Mouse (Mus musculus) macrophage (primary cell): Measurements from ENCODE around the gene Mthfr. TPM values are rescaled to one million over a fixed set of nuclear protein-coding genes. Genes with fewer than 3 reads are reported as not detected.
A peak's percentile ranks its signal among the peaks of the same experiment; 100 is the strongest.

Experiments
- H3K27ac ChIP-seq: fragments of 350-480 bp; formaldehyde crosslinking; 2 replicates; pipeline ENCODE4 v1.9.0; 2021
- H3K36me3 ChIP-seq: fragments of 350-480 bp; formaldehyde crosslinking; 2 replicates; pipeline ENCODE4 v1.9.0; 2021; ENCODE audit errors: inconsistent target
- H3K4me3 ChIP-seq: fragments of 350-480 bp; formaldehyde crosslinking; 2 replicates; pipeline ENCODE4 v1.9.0; 2021; ENCODE audit errors: inconsistent target
- H3K79me2 ChIP-seq: fragments of 350-480 bp; formaldehyde crosslinking; 2 replicates; pipeline ENCODE4 v1.9.0; 2021; ENCODE audit errors: inconsistent target
- WGBS: methylation state at CpG from one replicate; pipeline ENCODE4 v1.1.7; 2026; ENCODE audit warnings: inconsistent platforms; ENCODE audit not compliant: missing documents; 5-methylcytosine and 5-hydroxymethylcytosine counted together
- polyA plus RNA-seq: library from polyadenylated mRNA; stranded (reverse); fragments of 250-400 nt; gene quantifications from 3 replicates; pipeline ENCODE4 v1.2.4, GENCODE M21; 2018; ENCODE audit warnings: inconsistent platforms

The Mthfr gene
- polyA plus RNA-seq, 1 experiment from 2014 or later = 23.2 TPM

- 34% methylated on average over 21 of the region's 21 CpGs for WGBS
- H3K79me2 ChIP-seq = peaks cover 16% of the 10 kb centered on the region; the same call in 1 of the 2 replicates
- no peak overlapping the region for H3K27ac ChIP-seq
- no peak overlapping the region for H3K4me3 ChIP-seq
- peaks cover 30% of the 10 kb centered on the region for H3K36me3 ChIP-seq
These were observed 44.5 kb downstream of the Mthfr start for GRCm38 (mm10) chr4:148083176-148083899.

- Histone ChIP-seq H3K36me3 (peaks cover 29% of the 10 kb centered on the region), H3K4me3 (no peak overlapping the region), H3K79me2 (peaks cover 16% of the 10 kb centered on the region; the same call in 1 of the 2 replicates), H3K27ac (no peak overlapping the region)
- 39% methylated on average over 6 of the region's 8 CpGs for WGBS
These were observed 45.4 kb downstream of the Mthfr start for GRCm38 (mm10) chr4:148084261-148084714.

- no peak overlapping the region for H3K4me3 ChIP-seq
- WGBS = 65% methylated on average over 10 of the region's 10 CpGs
- H3K36me3 ChIP-seq = peaks cover 19% of the 10 kb centered on the region
- peaks cover 16% of the 10 kb centered on the region; the same call in 1 of the 2 replicates for H3K79me2 ChIP-seq
- H3K27ac ChIP-seq = no peak overlapping the region
These were observed 46.4 kb downstream of the Mthfr start for GRCm38 (mm10) chr4:148085131-148085906.

- H3K79me2 ChIP-seq = peaks cover 16% of the 10 kb centered on the region; the same call in 1 of the 2 replicates
- no peak overlapping the region for H3K4me3 ChIP-seq
- no peak overlapping the region for H3K27ac ChIP-seq
- peaks cover 13% of the 10 kb centered on the region for H3K36me3 ChIP-seq
- 75% methylated on average over 3 of the region's 3 CpGs for WGBS
These were observed 47.0 kb downstream of the Mthfr start for GRCm38 (mm10) chr4:148085907-148086305.

- Histone ChIP-seq H3K79me2 (peaks cover 16% of the 10 kb centered on the region; the same call in 1 of the 2 replicates), H3K4me3 (peak overlapping the region; percentile 54), H3K36me3 (no peaks in the 10 kb centered on the region), H3K27ac (no peak overlapping the region; the same call in 1 of the 2 replicates)
- 4% methylated on average over 29 of the region's 30 CpGs for WGBS
These were observed 48.4 kb downstream of the Mthfr start for GRCm38 (mm10) chr4:148087091-148087906.

- no peaks in the 10 kb centered on the region for H3K36me3 ChIP-seq
- 7% methylated on average over 34 of the region's 34 CpGs for WGBS
- peak within 1 kb of the TSS; percentile 33 for H3K27ac ChIP-seq
- H3K79me2 ChIP-seq = peaks cover 16% of the 10 kb centered on the region; the same call in 1 of the 2 replicates
- peak within 1 kb of the TSS; percentile 54 for H3K4me3 ChIP-seq
These were observed 49.1 kb downstream of the Mthfr start, which contains the start of gene Agtrap for GRCm38 (mm10) chr4:148087907-148088527. Gene Agtrap (minus strand): TSS chr4:148088031.

GRCm38 (mm10) chr4:148089166-148089565, 50.3 kb downstream of the Mthfr start:
- H3K27ac ChIP-seq = no peak overlapping the region
- H3K4me3 ChIP-seq = no peak overlapping the region
- peaks cover 16% of the 10 kb centered on the region; the same call in 1 of the 2 replicates for H3K79me2 ChIP-seq
- 100% methylated on average over 4 of the region's 4 CpGs for WGBS
- H3K36me3 ChIP-seq = no peaks in the 10 kb centered on the region

- 100% methylated on average over 1 of the region's 1 CpGs for WGBS
- peaks cover 12% of the 10 kb centered on the region; the same call in 1 of the 2 replicates for H3K79me2 ChIP-seq
- H3K36me3 ChIP-seq = no peaks in the 10 kb centered on the region
- no peak overlapping the region for H3K27ac ChIP-seq
- H3K4me3 ChIP-seq = no peak overlapping the region
These were observed 52.3 kb downstream of the Mthfr start for GRCm38 (mm10) chr4:148091181-148091580.

- Histone ChIP-seq H3K36me3 (no peaks in the 10 kb centered on the region), H3K79me2 (no peaks in the 10 kb centered on the region), H3K4me3 (no peak overlapping the region), H3K27ac (no peak overlapping the region)
- 96% methylated on average over 11 of the region's 11 CpGs for WGBS
These were observed 53.8 kb downstream of the Mthfr start for GRCm38 (mm10) chr4:148092551-148093271.

- Histone ChIP-seq H3K36me3 (no peaks in the 10 kb centered on the region), H3K27ac (no peak overlapping the region), H3K79me2 (no peaks in the 10 kb centered on the region), H3K4me3 (no peak overlapping the region)
- WGBS = 94% methylated on average over 5 of the region's 5 CpGs
These were observed 55.3 kb downstream of the Mthfr start for GRCm38 (mm10) chr4:148094161-148094560.

GRCm38 (mm10) chr4:148095081-148095480, 56.2 kb downstream of the Mthfr start:
- 90% methylated on average over 3 of the region's 4 CpGs for WGBS
- no peaks in the 10 kb centered on the region for H3K36me3 ChIP-seq
- no peak overlapping the region for H3K4me3 ChIP-seq
- no peak overlapping the region for H3K27ac ChIP-seq
- no peaks in the 10 kb centered on the region for H3K79me2 ChIP-seq

- H3K4me3 ChIP-seq = no peak overlapping the region
- no peak overlapping the region for H3K27ac ChIP-seq
- H3K79me2 ChIP-seq = no peaks in the 10 kb centered on the region
- H3K36me3 ChIP-seq = no peaks in the 10 kb centered on the region
- 92% methylated on average over 2 of the region's 2 CpGs for WGBS
These were observed 59.1 kb downstream of the Mthfr start for GRCm38 (mm10) chr4:148097936-148098335.

- H3K79me2 ChIP-seq = no peaks in the 10 kb centered on the region
These were observed 59.8 kb downstream of the Mthfr start for GRCm38 (mm10) chr4:148098666-148099065.

More at GRCm38 (mm10) chr4:148098666-148099065, 59.8 kb downstream of the Mthfr start:
- H3K36me3 ChIP-seq = no peaks in the 10 kb centered on the region
- no peak overlapping the region for H3K4me3 ChIP-seq
- 36% methylated on average over 3 of the region's 3 CpGs for WGBS
- no peak overlapping the region for H3K27ac ChIP-seq
